Mouse (Mus musculus): ENCODE data around the gene Eml6. TPM values are rescaled to one million over a fixed set of nuclear protein-coding genes. Genes with fewer than 3 reads are reported as not detected.
A peak's percentile ranks its signal among the peaks of the same experiment; 100 is the strongest.

The Eml6 gene
- polyA plus RNA-seq, 1 experiment from 2014 or later: 0.99 TPM

GRCm38 (mm10) chr11:29727901-29728300 lies 297.9 kb downstream of the Eml6 start:
- 83% methylated on average over 1 of the region's 1 CpGs for WGBS
- H3K4me2 ChIP-seq: no peak overlapping the region

GRCm38 (mm10) chr11:29725610-29726009 lies 300.2 kb downstream of the Eml6 start:
- no peaks in the 10 kb centered on the region for H3K9me3 ChIP-seq (replicated peaks)
- peaks cover 2% of the 10 kb centered on the region; the same call in 1 of the 2 replicates for H3K4me1 ChIP-seq
- no peak for ATAC-seq (replicated peaks; ENCODE audit: low FRiP score)
- H3K4me2 ChIP-seq: no peak overlapping the region
- no peaks in the 10 kb centered on the region for H3K27me3 ChIP-seq
- no peak overlapping the region for H3K9ac ChIP-seq
- no peaks in the 10 kb centered on the region for H3K36me3 ChIP-seq
- no peak overlapping the region for H3K27ac ChIP-seq
- no peak overlapping the region for H3K4me3 ChIP-seq (replicated peaks)
- 75% methylated on average over 1 of the region's 1 CpGs for WGBS

More at GRCm38 (mm10) chr11:29727901-29728300, 297.9 kb downstream of the Eml6 start:
- Histone ChIP-seq H3K9me3 (replicated peaks) (no peaks in the 10 kb centered on the region), H3K27ac (no peak overlapping the region), H3K9ac (no peak overlapping the region), H3K4me1 (no peaks in the 10 kb centered on the region), H3K27me3 (no peaks in the 10 kb centered on the region), H3K36me3 (no peaks in the 10 kb centered on the region), H3K4me3 (replicated peaks) (no peak overlapping the region)
- ATAC-seq (replicated peaks; ENCODE audit: low FRiP score): no peak

- Histone ChIP-seq H3K27me3 (no peaks in the 10 kb centered on the region), H3K9me3 (replicated peaks) (no peaks in the 10 kb centered on the region), H3K36me3 (no peaks in the 10 kb centered on the region), H3K9ac (no peak overlapping the region), H3K4me2 (no peak overlapping the region), H3K27ac (no peak overlapping the region), H3K4me3 (replicated peaks) (no peak overlapping the region), H3K4me1 (peaks cover 2% of the 10 kb centered on the region; the same call in 1 of the 2 replicates)
- ATAC-seq (replicated peaks; ENCODE audit: low FRiP score): no peak
Measured at GRCm38 (mm10) chr11:29725167-29725566, 300.7 kb downstream of the Eml6 start.

- 96% methylated on average over 2 of the region's 2 CpGs for WGBS
- no peak for ATAC-seq (replicated peaks; ENCODE audit: low FRiP score)
- no peak overlapping the region for H3K27ac ChIP-seq
- H3K4me3 ChIP-seq (replicated peaks): no peak overlapping the region
- H3K4me2 ChIP-seq: no peak overlapping the region
- H3K9me3 ChIP-seq (replicated peaks): no peaks in the 10 kb centered on the region
- H3K4me1 ChIP-seq: peaks cover 2% of the 10 kb centered on the region; the same call in 1 of the 2 replicates
- H3K36me3 ChIP-seq: no peaks in the 10 kb centered on the region
- H3K9ac ChIP-seq: no peak overlapping the region
- H3K27me3 ChIP-seq: no peaks in the 10 kb centered on the region
Measured at GRCm38 (mm10) chr11:29724213-29724612, 301.6 kb downstream of the Eml6 start.

GRCm38 (mm10) chr11:29719597-29719996 lies 306.2 kb downstream of the Eml6 start:
- Histone ChIP-seq H3K4me1 (peaks cover 11% of the 10 kb centered on the region), H3K36me3 (no peaks in the 10 kb centered on the region), H3K9ac (no peak overlapping the region), H3K4me3 (replicated peaks) (no peak overlapping the region), H3K27me3 (no peaks in the 10 kb centered on the region), H3K27ac (no peak overlapping the region), H3K9me3 (replicated peaks) (no peaks in the 10 kb centered on the region), H3K4me2 (no peak overlapping the region)
- 52% methylated on average over 1 of the region's 1 CpGs for WGBS
- no peak for ATAC-seq (replicated peaks; ENCODE audit: low FRiP score)

- H3K4me2 ChIP-seq: no peak overlapping the region
- H3K9ac ChIP-seq: no peak overlapping the region
- ATAC-seq (replicated peaks; ENCODE audit: low FRiP score): 0 out of 2 replicates have a peak, but pooled peaks have one; percentile 56
- H3K9me3 ChIP-seq (replicated peaks): no peaks in the 10 kb centered on the region
- H3K36me3 ChIP-seq: peaks cover 4% of the 10 kb centered on the region; the same call in 1 of the 2 replicates
- no peaks in the 10 kb centered on the region for H3K27me3 ChIP-seq
- 40% methylated on average over 6 of the region's 6 CpGs for WGBS
- H3K4me1 ChIP-seq: peaks cover 11% of the 10 kb centered on the region
- peak overlapping the region; percentile 18; the same call in 1 of the 2 replicates for H3K27ac ChIP-seq
- no peak overlapping the region for H3K4me3 ChIP-seq (replicated peaks)
Measured at GRCm38 (mm10) chr11:29718541-29718940, 307.3 kb downstream of the Eml6 start.

GRCm38 (mm10) chr11:29715499-29715898 lies 310.3 kb downstream of the Eml6 start:
- WGBS: 94% methylated on average over 3 of the region's 3 CpGs
- ATAC-seq (replicated peaks; ENCODE audit: low FRiP score): no peak
- no peak overlapping the region for H3K4me2 ChIP-seq
- H3K27me3 ChIP-seq: no peaks in the 10 kb centered on the region
- H3K4me3 ChIP-seq (replicated peaks): no peak overlapping the region
- peaks cover 12% of the 10 kb centered on the region; the same call in 1 of the 2 replicates for H3K36me3 ChIP-seq
- H3K27ac ChIP-seq: no peak overlapping the region
- no peaks in the 10 kb centered on the region for H3K9me3 ChIP-seq (replicated peaks)
- no peak overlapping the region for H3K9ac ChIP-seq
- peaks cover 9% of the 10 kb centered on the region for H3K4me1 ChIP-seq

- ATAC-seq (replicated peaks; ENCODE audit: low FRiP score): no peak
- H3K4me2 ChIP-seq: no peak overlapping the region
- H3K9me3 ChIP-seq (replicated peaks): no peaks in the 10 kb centered on the region
- WGBS: 93% methylated on average over 2 of the region's 2 CpGs
- no peaks in the 10 kb centered on the region for H3K27me3 ChIP-seq
- H3K4me1 ChIP-seq: peaks cover 9% of the 10 kb centered on the region
- H3K36me3 ChIP-seq: peaks cover 12% of the 10 kb centered on the region; the same call in 1 of the 2 replicates
- H3K27ac ChIP-seq: no peak overlapping the region
- H3K9ac ChIP-seq: no peak overlapping the region
- H3K4me3 ChIP-seq (replicated peaks): no peak overlapping the region
Measured at GRCm38 (mm10) chr11:29714789-29715188, 311.0 kb downstream of the Eml6 start.

- no peak overlapping the region for H3K4me2 ChIP-seq
- ATAC-seq (replicated peaks; ENCODE audit: low FRiP score): no peak
- no peak overlapping the region for H3K9ac ChIP-seq
- H3K27ac ChIP-seq: no peak overlapping the region
- H3K27me3 ChIP-seq: no peaks in the 10 kb centered on the region
- no peak overlapping the region for H3K4me3 ChIP-seq (replicated peaks)
- H3K36me3 ChIP-seq: peaks cover 12% of the 10 kb centered on the region; the same call in 1 of the 2 replicates
- 90% methylated on average over 7 of the region's 7 CpGs for WGBS
- no peaks in the 10 kb centered on the region for H3K9me3 ChIP-seq (replicated peaks)
- peaks cover 9% of the 10 kb centered on the region for H3K4me1 ChIP-seq
Measured at GRCm38 (mm10) chr11:29714114-29714513, 311.7 kb downstream of the Eml6 start.

- ATAC-seq (replicated peaks; ENCODE audit: low FRiP score): no peak
Measured at GRCm38 (mm10) chr11:29709512-29709911, 316.3 kb downstream of the Eml6 start.

GRCm38 (mm10) chr11:29706845-29707244 lies 319.0 kb downstream of the Eml6 start:
- Histone ChIP-seq H3K27me3 (no peaks in the 10 kb centered on the region), H3K4me2 (no peak overlapping the region)
- WGBS: 89% methylated on average over 4 of the region's 4 CpGs

More at GRCm38 (mm10) chr11:29709512-29709911, 316.3 kb downstream of the Eml6 start:
- Histone ChIP-seq H3K4me2 (no peak overlapping the region), H3K4me3 (replicated peaks) (no peak overlapping the region), H3K4me1 (peaks cover 1% of the 10 kb centered on the region; the same call in 1 of the 2 replicates), H3K27ac (no peak overlapping the region), H3K9ac (no peak overlapping the region), H3K27me3 (no peaks in the 10 kb centered on the region), H3K9me3 (replicated peaks) (no peaks in the 10 kb centered on the region), H3K36me3 (peaks cover 38% of the 10 kb centered on the region)

GRCm38 (mm10) chr11:29705263-29705662 lies 320.6 kb downstream of the Eml6 start:
- H3K27ac ChIP-seq: no peak overlapping the region

More at GRCm38 (mm10) chr11:29706845-29707244, 319.0 kb downstream of the Eml6 start:
- Histone ChIP-seq H3K9ac (no peak overlapping the region), H3K4me1 (peaks cover 5% of the 10 kb centered on the region; the same call in 1 of the 2 replicates), H3K27ac (no peak overlapping the region), H3K9me3 (replicated peaks) (no peaks in the 10 kb centered on the region), H3K4me3 (replicated peaks) (no peak overlapping the region), H3K36me3 (peaks cover 26% of the 10 kb centered on the region)
- ATAC-seq (replicated peaks; ENCODE audit: low FRiP score): no peak

GRCm38 (mm10) chr11:29702721-29703120 lies 323.1 kb downstream of the Eml6 start:
- no peak overlapping the region for H3K4me2 ChIP-seq
- no peak overlapping the region for H3K9ac ChIP-seq
- H3K36me3 ChIP-seq: peaks cover 15% of the 10 kb centered on the region
- H3K4me1 ChIP-seq: peaks cover 5% of the 10 kb centered on the region; the same call in 1 of the 2 replicates
- H3K9me3 ChIP-seq (replicated peaks): no peaks in the 10 kb centered on the region
- no peak for ATAC-seq (replicated peaks; ENCODE audit: low FRiP score)
- WGBS: 80% methylated on average over 3 of the region's 3 CpGs
- H3K27me3 ChIP-seq: no peaks in the 10 kb centered on the region
- H3K27ac ChIP-seq: no peak overlapping the region
- no peak overlapping the region for H3K4me3 ChIP-seq (replicated peaks)

More at GRCm38 (mm10) chr11:29705263-29705662, 320.6 kb downstream of the Eml6 start:
- H3K36me3 ChIP-seq: peaks cover 26% of the 10 kb centered on the region
- H3K4me2 ChIP-seq: no peak overlapping the region
- no peak overlapping the region for H3K4me3 ChIP-seq (replicated peaks)
- no peaks in the 10 kb centered on the region for H3K27me3 ChIP-seq
- H3K9me3 ChIP-seq (replicated peaks): no peaks in the 10 kb centered on the region
- no peak overlapping the region for H3K9ac ChIP-seq
- ATAC-seq (replicated peaks; ENCODE audit: low FRiP score): no peak
- H3K4me1 ChIP-seq: peaks cover 5% of the 10 kb centered on the region; the same call in 1 of the 2 replicates

Measured in kidney, embryonic 15.5 days (tissue).